Mouse (Mus musculus) erythroid progenitor cell, adult 5-6 weeks (primary cell): ENCODE data around the gene Ube2e1. TPM values are rescaled to one million over a fixed set of nuclear protein-coding genes. Genes with fewer than 3 reads are reported as not detected.

ENCODE experiments used
- ATAC-seq: replicated peaks from 2 replicates; pipeline ENCODE4 v1.8.0; 2016; ENCODE audit warnings: moderate number of reproducible peaks, mild to moderate bottlenecking, moderate TSS enrichment, inconsistent platforms; ENCODE audit not compliant: poor library complexity, low FRiP score, severe bottlenecking
- total RNA-seq, 2 experiments: library from RNA; stranded (forward) in 1 of 2; stranded (reverse) in 1 of 2; fragments of 150-400 nt in 1 of 2; fragments of 186-747, 209-891 nt in 1 of 2; gene quantifications; 2 replicates each; pipeline versions ENCODE4 v1.2.3 to v1.2.4; 2015 to 2017; ENCODE audit warnings: low replicate concordance in 2 of 2

Gene Ube2e1
- total RNA-seq (2015; ENCODE audit: low replicate concordance) (14.8 and 21.8 TPM in 2 replicates), total RNA-seq (2017; ENCODE audit: low replicate concordance) (10.1 and 26.2 TPM in 2 replicates)

- no peak for ATAC-seq
Observed at GRCm38 (mm10) chr14:18331693-18332131, at the start of gene Ube2e1. Gene Ube2e1 (minus strand): TSS chr14:18331859.

DNA sequence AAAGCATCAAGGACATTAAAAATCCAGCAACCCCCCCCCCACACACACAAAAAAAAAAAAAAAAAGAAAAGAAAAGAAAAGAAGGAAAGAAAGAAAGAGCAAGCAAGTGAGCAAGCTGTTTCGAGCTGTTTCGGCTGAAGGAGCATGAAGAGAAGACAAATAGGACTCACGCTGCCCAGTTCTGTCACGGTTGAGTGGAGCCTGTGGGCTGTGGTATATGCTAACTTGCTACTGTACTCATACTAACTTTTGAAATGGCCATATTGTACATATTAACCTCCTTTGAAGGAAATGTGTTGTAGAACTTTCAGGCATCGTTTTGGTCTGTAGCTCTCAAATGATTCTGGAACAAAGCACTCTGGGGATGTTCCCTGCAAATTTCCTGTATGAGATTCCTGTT is 48.2 kb upstream of the Ube2e1 start:
- ATAC-seq = no peak

DNA sequence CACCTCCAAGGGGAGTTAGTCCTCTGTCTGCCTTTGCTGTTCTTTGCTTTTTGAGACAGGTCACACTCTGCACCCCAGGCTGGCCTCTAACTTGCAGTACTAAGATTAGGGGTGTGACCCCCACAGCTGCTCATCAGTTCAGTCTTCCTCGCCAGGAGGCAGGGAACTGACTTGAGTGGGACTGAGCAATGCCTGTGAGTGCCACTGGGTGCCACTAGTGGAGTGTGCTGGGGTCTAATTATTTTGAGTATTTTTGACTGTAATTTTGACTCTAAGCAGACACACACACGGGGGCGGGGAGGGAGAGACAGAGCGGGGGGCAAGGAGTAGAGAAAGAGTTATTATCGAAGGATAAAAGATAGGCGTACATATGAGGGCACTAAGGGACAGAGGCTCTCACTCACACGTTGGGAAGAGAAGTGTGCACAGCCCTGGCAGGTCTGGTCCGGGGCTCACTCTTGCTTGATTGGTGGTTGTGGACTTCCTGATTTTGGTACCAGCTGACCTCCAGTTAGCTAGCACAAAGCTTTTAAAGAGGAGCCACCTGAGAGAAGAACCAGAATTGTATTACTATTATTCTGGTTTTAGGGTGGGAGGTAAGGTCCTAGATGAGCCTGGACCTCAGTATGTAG is 46.4 kb upstream of the Ube2e1 start:
- ATAC-seq = no peak

GRCm38 (mm10) chr14:18376206-18376605 is 44.5 kb upstream of the Ube2e1 start:
- ATAC-seq = no peak

GRCm38 (mm10) chr14:18373758-18374405 is 42.2 kb upstream of the Ube2e1 start:
- no peak for ATAC-seq

GRCm38 (mm10) chr14:18372761-18373610 is 41.3 kb upstream of the Ube2e1 start:
- ATAC-seq = no peak

GRCm38 (mm10) chr14:18369031-18369430 is 37.4 kb upstream of the Ube2e1 start:
- ATAC-seq = no peak

DNA sequence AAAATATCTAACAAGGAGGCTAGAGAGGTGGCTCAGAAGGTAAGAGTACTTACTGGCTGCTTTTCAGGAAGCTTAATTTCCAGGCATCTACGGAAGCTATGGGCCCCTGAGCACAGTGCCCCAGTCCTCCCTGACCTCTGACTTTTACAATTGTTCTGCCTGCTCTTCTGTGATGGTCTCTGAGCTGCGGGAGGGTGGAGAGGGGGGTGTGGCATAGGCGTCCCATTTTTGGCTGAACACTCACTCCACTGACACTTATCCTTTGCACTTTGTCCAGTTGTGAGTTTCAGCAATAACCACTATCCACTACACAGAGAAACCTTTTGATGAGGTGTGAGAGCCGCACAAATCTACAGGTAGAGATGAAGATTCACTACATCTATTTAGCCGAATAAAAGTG is 35.4 kb upstream of the Ube2e1 start:
- no peak for ATAC-seq

GRCm38 (mm10) chr14:18364321-18364720 is 32.7 kb upstream of the Ube2e1 start:
- no peak for ATAC-seq

DNA sequence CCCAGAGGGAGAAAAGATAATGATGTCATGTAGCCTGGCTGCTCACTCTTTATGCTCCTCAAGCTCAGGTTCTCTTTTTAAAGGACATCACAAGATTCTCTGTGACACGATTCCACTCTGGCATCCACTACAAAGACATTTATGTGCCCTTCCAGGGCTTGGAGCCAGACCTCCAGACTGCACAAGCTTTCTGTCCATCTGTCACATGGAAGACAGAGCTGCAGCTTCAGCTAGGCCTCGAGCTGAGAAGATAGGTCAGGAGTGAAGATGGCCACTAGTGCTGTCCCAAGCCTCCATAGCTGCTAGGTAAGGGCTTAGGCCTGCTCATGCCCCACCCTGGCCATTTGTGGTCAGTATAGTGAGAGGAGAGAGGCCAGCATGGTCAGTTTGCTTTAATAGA is 24.8 kb upstream of the Ube2e1 start:
- ATAC-seq = no peak

DNA sequence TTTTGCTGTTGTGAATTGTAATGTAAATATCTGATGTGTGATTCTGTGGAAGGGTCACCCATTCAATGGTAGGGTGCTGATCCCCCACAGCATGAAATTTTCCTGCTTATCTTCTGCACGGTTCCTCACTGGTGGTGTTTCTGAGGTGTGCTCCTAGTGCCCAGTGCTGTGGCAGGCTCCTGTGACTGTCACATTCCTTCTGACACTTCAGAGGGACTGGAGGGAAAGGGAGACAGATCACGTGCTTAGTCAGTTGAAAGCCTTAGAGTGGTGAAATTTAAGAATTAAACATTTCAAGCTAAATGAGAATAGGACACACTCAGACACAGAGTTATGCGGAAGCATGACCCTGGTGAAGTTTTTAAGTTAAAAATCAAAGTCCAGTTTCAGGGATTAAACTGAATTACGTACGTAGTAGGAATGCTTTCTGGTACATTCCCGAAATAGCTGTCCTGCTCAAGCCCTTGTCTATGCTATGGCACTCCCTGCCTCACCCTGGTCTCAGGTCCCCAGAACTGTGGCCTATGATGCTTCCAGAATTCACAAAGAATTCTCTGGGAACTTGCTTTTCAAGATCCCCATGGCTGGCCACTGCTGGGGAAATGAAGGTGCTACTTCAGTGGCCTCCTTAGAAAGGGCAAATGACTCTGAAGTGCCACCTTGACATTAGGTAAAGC is 24.0 kb upstream of the Ube2e1 start:
- ATAC-seq = no peak

GRCm38 (mm10) chr14:18353525-18353924 is 21.9 kb upstream of the Ube2e1 start:
- no peak for ATAC-seq

DNA sequence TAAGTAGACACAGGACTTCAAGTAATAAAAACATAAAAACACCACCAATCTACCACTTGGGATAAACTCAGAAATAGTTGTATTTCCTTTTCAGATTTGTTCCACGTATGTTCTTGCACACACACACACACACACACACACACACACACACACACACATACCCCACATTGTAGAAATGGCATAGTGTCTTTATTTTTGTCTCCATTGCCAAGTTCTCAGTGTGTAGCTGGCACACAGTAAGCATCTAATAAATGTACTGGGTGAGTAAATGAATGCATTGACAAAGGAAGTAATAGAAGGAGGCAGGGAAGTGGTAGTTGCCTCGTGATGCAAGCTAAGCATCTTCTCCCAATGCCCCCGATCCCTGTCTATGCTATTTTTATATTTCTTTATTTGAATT is 21.3 kb upstream of the Ube2e1 start:
- ATAC-seq = no peak

GRCm38 (mm10) chr14:18350680-18351079 is 19.0 kb upstream of the Ube2e1 start:
- ATAC-seq = no peak

GRCm38 (mm10) chr14:18349871-18350270 is 18.2 kb upstream of the Ube2e1 start:
- ATAC-seq = no peak

DNA sequence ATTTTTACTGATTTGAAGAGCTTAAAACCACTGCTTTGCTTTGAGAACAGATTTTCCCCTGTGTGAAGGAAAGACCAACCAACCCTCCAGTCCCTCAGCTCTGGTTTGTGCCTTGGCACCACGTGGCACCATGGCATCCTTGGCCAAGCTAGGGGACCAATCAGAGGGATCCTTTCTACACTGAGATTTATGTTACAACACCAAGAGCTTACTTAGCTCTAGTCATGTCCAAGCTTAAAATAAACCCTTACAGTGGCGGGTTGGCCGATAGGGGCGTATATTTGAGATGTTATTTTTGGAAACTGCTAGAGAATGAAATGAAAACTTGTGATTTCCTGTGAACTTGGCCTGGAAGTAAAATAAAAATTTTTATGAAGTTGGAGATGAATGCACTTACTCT is 11.9 kb upstream of the Ube2e1 start:
- no peak for ATAC-seq

DNA sequence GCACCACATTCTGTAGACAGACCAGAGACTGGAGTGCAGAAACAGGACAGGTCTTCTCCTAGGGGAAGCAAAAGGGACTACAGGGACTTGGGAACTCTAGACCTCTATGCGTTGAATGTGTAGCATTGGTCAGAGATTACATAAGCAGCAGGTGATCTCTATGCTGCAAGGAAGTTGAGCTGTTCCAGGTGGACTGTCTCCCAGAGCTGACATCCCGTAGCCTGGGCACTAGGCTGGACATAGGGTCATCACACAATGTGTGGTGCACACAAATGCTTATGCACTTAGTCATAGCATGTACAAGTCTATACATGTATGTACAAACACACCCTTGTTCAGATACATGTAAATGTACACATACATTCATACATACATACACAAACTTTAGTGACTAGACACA is 11.1 kb upstream of the Ube2e1 start:
- ATAC-seq = no peak

DNA sequence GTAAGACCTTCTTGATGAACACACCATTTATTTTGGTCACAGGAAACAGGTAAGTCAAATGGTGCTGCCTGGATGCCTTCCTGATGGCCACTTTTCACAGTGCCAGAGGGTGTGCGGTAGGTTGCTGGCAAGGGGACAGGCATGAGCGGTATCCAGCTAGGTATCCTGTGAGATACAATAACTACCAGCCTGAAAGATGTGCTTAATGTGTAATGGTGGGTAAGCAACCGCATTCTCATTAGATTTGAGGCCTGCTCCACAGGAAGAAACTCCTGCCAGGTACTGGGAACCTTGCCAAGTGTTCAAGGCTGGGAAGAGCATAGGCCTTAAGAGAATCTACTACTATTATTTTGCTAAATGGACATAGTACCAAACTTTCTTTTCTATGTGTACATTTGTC is 9.4 kb upstream of the Ube2e1 start:
- no peak for ATAC-seq

- no peak for ATAC-seq
Observed at GRCm38 (mm10) chr14:18336106-18336505, 4.4 kb upstream of the Ube2e1 start.
